Mouse (Mus musculus) lung, adult 10 weeks (tissue): ENCODE results near the gene Gm10750. TPM values are rescaled to one million over a fixed set of nuclear protein-coding genes. Genes with fewer than 3 reads are reported as not detected.

ENCODE experiments used
- polyA plus RNA-seq: library from polyadenylated mRNA; stranded (reverse); fragments of 350-450 nt; fragmentation: Illumina TruSeq; extraction: RNeasy Lipid Tissue Mini Kit (QIAGEN cat#74804); gene quantifications from one replicate; pipeline ENCODE4 v1.2.3, GENCODE M21; 2014; ENCODE audit warnings: low read depth, low replicate concordance; ENCODE audit not compliant: insufficient read depth

The Gm10750 gene
- not detected for polyA plus RNA-seq

GRCm38 (mm10) chr2:149017137-149017536, at the start of gene Gm10750:
TSS of gene Gm10750 (minus strand) at chr2:149017237.

GRCm38 (mm10) chr2:149003151-149003550, 13.9 kb downstream of the Gm10750 start, which contains the start of gene Gm1330:
TSS of gene Gm1330 (minus strand) at chr2:149003251.

Other genes with a start within 250 kb of the Gm10750 start
- gene Cst11, start 245.7 kb downstream of the Gm10750 start, polyA plus RNA-seq = not detected
- gene 8030411F24Rik, start 235.2 kb downstream of the Gm10750 start, polyA plus RNA-seq = not detected
- gene Cst12, start 227.9 kb downstream of the Gm10750 start, polyA plus RNA-seq = not detected
- 38.4 TPM for gene Cst8, start 218.5 kb downstream of the Gm10750 start, polyA plus RNA-seq
- not detected for gene Cst13, start 197.2 kb downstream of the Gm10750 start, polyA plus RNA-seq
- gene Cst9, start 182.1 kb downstream of the Gm10750 start, polyA plus RNA-seq = not detected
- gene 9230104L09Rik, start 152.2 kb downstream of the Gm10750 start, polyA plus RNA-seq = 37.1 TPM
- gene Cst3, start 141.5 kb downstream of the Gm10750 start, polyA plus RNA-seq = 1,631 TPM
- gene Gm1330, start 14.0 kb downstream of the Gm10750 start, polyA plus RNA-seq = not detected